Mouse (Mus musculus) intestine, embryonic 15.5 days (tissue): Measurements from ENCODE around the gene Tshz2. TPM values are rescaled to one million over a fixed set of nuclear protein-coding genes. Genes with fewer than 3 reads are reported as not detected.
"Not testable (repeated sequence)": the region's sequence is repeated elsewhere in the genome, so short reads cannot be mapped to it uniquely, and the experiment has no call there.

Source experiments
- ATAC-seq: fragments of 200-750 bp; cut with Nextera tagmentation; 2 replicates; pipeline ENCODE4 v1.8.0; 2017; ENCODE audit warnings: moderate TSS enrichment, moderate library complexity
- H3K27ac ChIP-seq: fragments of 300-500 bp; sonication (generic); 2 replicates; pipeline ENCODE4 v1.5.1; 2015; ENCODE audit warnings: mild to moderate bottlenecking, inconsistent platforms
- H3K27me3 ChIP-seq: fragments of 300-500 bp; sonication (generic); replicated peaks from 2 replicates; pipeline ENCODE4 v1.6.1; 2015; ENCODE audit warnings: inconsistent platforms
- H3K36me3 ChIP-seq: fragments of 300-500 bp; sonication (generic); 2 replicates; pipeline ENCODE4 v1.6.1; 2015; ENCODE audit warnings: inconsistent platforms
- H3K4me1 ChIP-seq: fragments of 300-500 bp; sonication (generic); replicated peaks from 2 replicates; pipeline ENCODE4 v1.6.1; 2015; ENCODE audit warnings: inconsistent platforms
- H3K4me2 ChIP-seq: fragments of 300-500 bp; sonication (generic); replicated peaks from 2 replicates; pipeline ENCODE4 v1.6.1; 2015; ENCODE audit warnings: mild to moderate bottlenecking, inconsistent platforms
- H3K4me3 ChIP-seq: fragments of 300-500 bp; sonication (generic); replicated peaks from 2 replicates; pipeline ENCODE4 v1.5.1; 2015; ENCODE audit warnings: inconsistent platforms
- H3K9ac ChIP-seq: fragments of 300-500 bp; sonication (generic); 2 replicates; pipeline ENCODE4 v1.6.1; 2015; ENCODE audit warnings: inconsistent platforms
- H3K9me3 ChIP-seq: fragments of 300-500 bp; sonication (generic); 2 replicates; pipeline ENCODE4 v1.6.1; 2016; ENCODE audit warnings: inconsistent platforms
- WGBS: fragments of 180-500 bp; shearing (Covaris S2); methylation state at CpG from one replicate; pipeline ENCODE4 v1.1.7; 2015; 5-methylcytosine and 5-hydroxymethylcytosine counted together
- polyA plus RNA-seq: library from polyadenylated mRNA; unstranded; fragments of >200 nt; fragmentation: Nextera tagmentation; extraction: Ambion mirVana; gene quantifications from 2 replicates; pipeline ENCODE4 v1.2.1, GENCODE M21; 2015

Tshz2 gene
- polyA plus RNA-seq, 1 experiment from 2014 or later = 17.2 TPM

- Histone ChIP-seq H3K9ac (no peak overlapping the region), H3K27me3 (no peaks in the 10 kb centered on the region), H3K36me3 (no peaks in the 10 kb centered on the region), H3K4me2 (no peak overlapping the region), H3K4me3 (no peak overlapping the region), H3K4me1 (peaks cover 23% of the 10 kb centered on the region), H3K9me3 (no peaks in the 10 kb centered on the region), H3K27ac (no peak overlapping the region)
- WGBS = 78% methylated on average over 7 of the region's 7 CpGs
- ATAC-seq = no peak
Measured at GRCm38 (mm10) chr2:169837031-169837605, 204.3 kb downstream of the Tshz2 start.

- WGBS = 93% methylated on average over 13 of the region's 13 CpGs
- no peak for ATAC-seq
Measured at GRCm38 (mm10) chr2:169838521-169838920, 205.7 kb downstream of the Tshz2 start.

GRCm38 (mm10) chr2:169841442-169841841 lies 208.6 kb downstream of the Tshz2 start:
- Histone ChIP-seq H3K36me3 (no peaks in the 10 kb centered on the region), H3K4me2 (no peak overlapping the region), H3K27me3 (no peaks in the 10 kb centered on the region), H3K4me1 (no peaks in the 10 kb centered on the region), H3K27ac (no peak overlapping the region), H3K9ac (no peak overlapping the region), H3K4me3 (no peak overlapping the region), H3K9me3 (no peaks in the 10 kb centered on the region)
- WGBS = 70% methylated on average over 10 of the region's 10 CpGs
- ATAC-seq = no peak

More at GRCm38 (mm10) chr2:169838521-169838920, 205.7 kb downstream of the Tshz2 start:
- H3K27me3 ChIP-seq = no peaks in the 10 kb centered on the region
- no peak overlapping the region for H3K27ac ChIP-seq
- no peaks in the 10 kb centered on the region for H3K9me3 ChIP-seq
- H3K4me1 ChIP-seq = peaks cover 15% of the 10 kb centered on the region
- no peak overlapping the region for H3K4me3 ChIP-seq
- H3K9ac ChIP-seq = no peak overlapping the region
- no peak overlapping the region for H3K4me2 ChIP-seq
- no peaks in the 10 kb centered on the region for H3K36me3 ChIP-seq

- Histone ChIP-seq H3K9me3 (no peaks in the 10 kb centered on the region), H3K9ac (no peak overlapping the region), H3K27ac (no peak overlapping the region), H3K27me3 (no peaks in the 10 kb centered on the region), H3K4me1 (no peaks in the 10 kb centered on the region), H3K36me3 (no peaks in the 10 kb centered on the region), H3K4me2 (no peak overlapping the region), H3K4me3 (no peak overlapping the region)
- WGBS = 72% methylated on average over 6 of the region's 6 CpGs
- no peak for ATAC-seq
Measured at GRCm38 (mm10) chr2:169842494-169842893, 209.7 kb downstream of the Tshz2 start.

GRCm38 (mm10) chr2:169843553-169843952 lies 210.7 kb downstream of the Tshz2 start:
- no peaks in the 10 kb centered on the region for H3K27me3 ChIP-seq
- no peak overlapping the region for H3K4me2 ChIP-seq
- no peak for ATAC-seq
- H3K27ac ChIP-seq = no peak overlapping the region
- H3K9ac ChIP-seq = no peak overlapping the region
- H3K4me3 ChIP-seq = no peak overlapping the region
- H3K36me3 ChIP-seq = no peaks in the 10 kb centered on the region
- no peaks in the 10 kb centered on the region for H3K9me3 ChIP-seq
- 72% methylated on average over 6 of the region's 6 CpGs for WGBS
- H3K4me1 ChIP-seq = no peaks in the 10 kb centered on the region

GRCm38 (mm10) chr2:169849077-169849476 lies 216.3 kb downstream of the Tshz2 start:
- Histone ChIP-seq H3K9ac (no peak overlapping the region), H3K27ac (no peak overlapping the region), H3K4me3 (no peak overlapping the region), H3K4me1 (no peaks in the 10 kb centered on the region), H3K27me3 (no peaks in the 10 kb centered on the region), H3K4me2 (no peak overlapping the region), H3K36me3 (no peaks in the 10 kb centered on the region), H3K9me3 (no peaks in the 10 kb centered on the region)
- 46% methylated on average over 7 of the region's 7 CpGs for WGBS
- no peak for ATAC-seq

GRCm38 (mm10) chr2:169849541-169849940 lies 216.7 kb downstream of the Tshz2 start:
- H3K4me3 ChIP-seq = no peak overlapping the region
- H3K4me2 ChIP-seq = no peak overlapping the region
- H3K36me3 ChIP-seq = no peaks in the 10 kb centered on the region
- H3K9me3 ChIP-seq = no peaks in the 10 kb centered on the region
- no peak for ATAC-seq
- H3K4me1 ChIP-seq = no peaks in the 10 kb centered on the region
- WGBS = 75% methylated on average over 3 of the region's 3 CpGs
- no peaks in the 10 kb centered on the region for H3K27me3 ChIP-seq
- no peak overlapping the region for H3K27ac ChIP-seq
- no peak overlapping the region for H3K9ac ChIP-seq

GRCm38 (mm10) chr2:169851606-169852005 lies 218.8 kb downstream of the Tshz2 start:
- no peak overlapping the region for H3K27ac ChIP-seq
- 65% methylated on average over 5 of the region's 5 CpGs for WGBS

GRCm38 (mm10) chr2:169854491-169854890 lies 221.7 kb downstream of the Tshz2 start:
- Histone ChIP-seq H3K9ac (no peak overlapping the region), H3K4me1 (no peaks in the 10 kb centered on the region), H3K27ac (no peak overlapping the region), H3K9me3 (no peaks in the 10 kb centered on the region), H3K4me2 (no peak overlapping the region), H3K27me3 (no peaks in the 10 kb centered on the region), H3K36me3 (no peaks in the 10 kb centered on the region), H3K4me3 (no peak overlapping the region)
- ATAC-seq = no peak
- WGBS = 72% methylated on average over 11 of the region's 11 CpGs

More at GRCm38 (mm10) chr2:169851606-169852005, 218.8 kb downstream of the Tshz2 start:
- H3K36me3 ChIP-seq = no peaks in the 10 kb centered on the region
- no peaks in the 10 kb centered on the region for H3K27me3 ChIP-seq
- no peaks in the 10 kb centered on the region for H3K4me1 ChIP-seq
- H3K4me2 ChIP-seq = no peak overlapping the region
- no peak overlapping the region for H3K9ac ChIP-seq
- no peak for ATAC-seq
- H3K4me3 ChIP-seq = no peak overlapping the region
- no peaks in the 10 kb centered on the region for H3K9me3 ChIP-seq

- not testable (repeated sequence) for H3K36me3 ChIP-seq, H3K27me3 ChIP-seq, ATAC-seq, H3K4me2 ChIP-seq, H3K4me3 ChIP-seq, H3K4me1 ChIP-seq, H3K9ac ChIP-seq, H3K27ac ChIP-seq, H3K9me3 ChIP-seq
Measured at GRCm38 (mm10) chr2:169857041-169857440, 224.2 kb downstream of the Tshz2 start.

GRCm38 (mm10) chr2:169859078-169859855 lies 226.5 kb downstream of the Tshz2 start:
- no peak overlapping the region for H3K4me3 ChIP-seq
- no peaks in the 10 kb centered on the region for H3K27me3 ChIP-seq
- H3K27ac ChIP-seq = no peak overlapping the region
- no peaks in the 10 kb centered on the region for H3K9me3 ChIP-seq
- H3K36me3 ChIP-seq = no peaks in the 10 kb centered on the region
- H3K4me1 ChIP-seq = peaks cover 7% of the 10 kb centered on the region; the same call in 1 of the 2 replicates
- WGBS = 50% methylated on average over 4 of the region's 4 CpGs
- no peak overlapping the region for H3K4me2 ChIP-seq
- ATAC-seq = no peak
- H3K9ac ChIP-seq = no peak overlapping the region

GRCm38 (mm10) chr2:169860895-169861294 lies 228.1 kb downstream of the Tshz2 start:
- Histone ChIP-seq H3K27ac (no peak overlapping the region), H3K4me1 (peaks cover 7% of the 10 kb centered on the region; the same call in 1 of the 2 replicates)

GRCm38 (mm10) chr2:169862701-169863100 lies 229.9 kb downstream of the Tshz2 start:
- no peaks in the 10 kb centered on the region for H3K27me3 ChIP-seq
- no peak overlapping the region for H3K4me2 ChIP-seq
- 26% methylated on average over 6 of the region's 6 CpGs for WGBS
- H3K4me3 ChIP-seq = no peak overlapping the region
- H3K9ac ChIP-seq = no peak overlapping the region
- no peaks in the 10 kb centered on the region for H3K9me3 ChIP-seq
- no peak overlapping the region for H3K27ac ChIP-seq
- H3K36me3 ChIP-seq = no peaks in the 10 kb centered on the region
- no peak for ATAC-seq
- peaks cover 7% of the 10 kb centered on the region; the same call in 1 of the 2 replicates for H3K4me1 ChIP-seq

More at GRCm38 (mm10) chr2:169860895-169861294, 228.1 kb downstream of the Tshz2 start:
- ATAC-seq = no peak
- Histone ChIP-seq H3K4me2 (no peak overlapping the region), H3K27me3 (no peaks in the 10 kb centered on the region), H3K36me3 (no peaks in the 10 kb centered on the region), H3K9ac (no peak overlapping the region), H3K9me3 (no peaks in the 10 kb centered on the region), H3K4me3 (no peak overlapping the region)
- WGBS = 30% methylated on average over 5 of the region's 5 CpGs
